Mouse (Mus musculus): Measurements from ENCODE around the gene Lman2l. TPM values are rescaled to one million over a fixed set of nuclear protein-coding genes. Genes with fewer than 3 reads are reported as not detected.

The Lman2l gene
- 62.8 and 67.6 TPM in 2 replicates for polyA plus RNA-seq (2015; fragmentation: Nextera tagmentation; extraction: Ambion mirVana)

DNA sequence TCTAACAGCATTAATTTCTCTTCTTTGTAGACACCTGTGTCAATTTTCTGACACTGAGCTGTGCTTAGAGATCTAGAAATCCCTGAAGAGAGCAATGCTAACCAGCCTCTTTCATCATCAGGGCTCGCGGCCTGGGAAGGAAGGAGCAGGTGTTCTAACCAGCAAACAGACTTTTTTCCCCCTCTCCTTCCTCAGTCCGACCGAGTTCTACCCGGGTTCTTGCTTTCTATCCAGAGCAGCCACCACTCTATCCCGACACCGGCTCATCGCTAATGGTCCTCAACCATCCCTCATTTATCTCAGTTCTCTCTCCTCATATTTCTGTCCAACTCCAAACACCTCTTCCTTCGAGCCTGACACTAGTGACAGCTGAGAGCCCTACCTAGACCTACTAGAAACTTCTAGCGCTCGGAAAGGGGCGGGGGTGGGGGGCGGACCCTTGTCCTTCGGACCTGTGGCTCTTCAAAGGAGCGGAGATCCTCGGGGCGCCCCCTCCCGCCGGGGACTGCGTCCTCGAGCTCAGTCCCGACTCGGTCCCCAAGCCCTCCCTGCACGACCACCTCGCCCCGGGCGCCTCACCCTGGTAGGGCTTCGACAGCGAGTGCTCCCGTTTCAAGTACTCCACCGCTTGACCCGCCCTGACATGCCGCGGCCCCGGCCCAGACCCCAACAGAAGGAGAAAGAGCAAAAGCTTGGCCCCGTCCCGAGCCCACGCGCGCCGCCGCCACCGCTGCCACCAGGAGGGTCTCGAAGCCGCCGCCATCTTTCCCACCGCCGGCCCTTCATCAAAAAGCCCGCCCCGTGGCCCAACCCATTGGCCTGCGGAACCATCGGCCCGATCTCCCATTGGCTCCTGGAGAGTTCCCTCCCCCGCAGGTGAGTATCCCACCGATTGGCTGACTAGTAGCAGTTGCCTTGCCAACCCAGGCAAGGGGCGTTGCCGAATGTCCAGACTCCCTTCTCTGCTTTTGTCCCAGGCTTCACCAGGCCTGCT, at the start of gene Lman2l:
Gene Lman2l (minus strand): TSS at position 801 of the 994 bp plus-strand sequence.
- H3K27me3 ChIP-seq (replicated peaks; ENCODE audit: control insufficient read depth, insufficient read depth, low read length), result no peaks in the 10 kb centered on the region
- WGBS, result under 1% methylated on average over 52 of the region's 57 CpGs
- peaks cover 8% of the 10 kb centered on the region for H3K4me1 ChIP-seq (replicated peaks; ENCODE audit: control insufficient read depth, insufficient read depth, low read length)
- H3K27ac ChIP-seq (ENCODE audit: low read length), result peak within 1 kb of the TSS; percentile 75
- H3K9ac ChIP-seq (replicated peaks; ENCODE audit: low read depth, low read length), result peak within 1 kb of the TSS; percentile 80
- no peaks in the 10 kb centered on the region for H3K36me3 ChIP-seq (ENCODE audit: control insufficient read depth, insufficient read depth)
- peak within 1 kb of the TSS; percentile 75 for H3K4me3 ChIP-seq (replicated peaks; ENCODE audit: low read length)
- H3K9me3 ChIP-seq (ENCODE audit: control insufficient read depth, low read length), result no peaks in the 10 kb centered on the region
- peak within 1 kb of the TSS; percentile 91 for H3K4me2 ChIP-seq (ENCODE audit: low read length)
- ATAC-seq, result peak; percentile 100

DNA sequence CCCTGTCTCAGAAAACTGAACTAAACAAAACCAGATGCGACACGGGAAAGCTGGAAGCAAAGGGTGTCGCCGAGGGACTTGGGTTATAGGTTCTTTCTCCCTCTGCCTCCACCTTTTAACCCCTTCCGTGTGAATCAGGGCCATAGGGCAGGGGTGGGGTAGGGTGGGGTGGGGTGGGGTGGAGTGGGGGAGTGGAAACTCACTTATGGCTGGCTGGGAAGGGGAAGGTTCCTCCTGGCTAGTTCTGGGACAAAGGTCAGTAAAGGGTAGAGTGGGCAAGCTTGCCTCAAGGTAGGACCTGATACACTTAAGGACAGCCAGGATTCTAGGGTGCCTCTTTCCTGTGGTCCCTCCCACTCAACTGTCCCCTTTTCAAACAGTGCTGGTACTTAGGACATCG, 48.2 kb upstream of the Lman2l start:
- H3K9me3 ChIP-seq (ENCODE audit: control insufficient read depth, low read length), result no peaks in the 10 kb centered on the region
- no peaks in the 10 kb centered on the region for H3K4me1 ChIP-seq (replicated peaks; ENCODE audit: control insufficient read depth, insufficient read depth, low read length)
- no peaks in the 10 kb centered on the region for H3K36me3 ChIP-seq (ENCODE audit: control insufficient read depth, insufficient read depth)
- H3K27me3 ChIP-seq (replicated peaks; ENCODE audit: control insufficient read depth, insufficient read depth, low read length), result no peaks in the 10 kb centered on the region
- no peak overlapping the region for H3K9ac ChIP-seq (replicated peaks; ENCODE audit: low read depth, low read length)
- ATAC-seq, result no peak
- no peak overlapping the region for H3K4me2 ChIP-seq (ENCODE audit: low read length)
- 89% methylated on average over 6 of the region's 6 CpGs for WGBS
- H3K4me3 ChIP-seq (replicated peaks; ENCODE audit: low read length), result no peak overlapping the region
- no peak overlapping the region for H3K27ac ChIP-seq (ENCODE audit: low read length)

DNA sequence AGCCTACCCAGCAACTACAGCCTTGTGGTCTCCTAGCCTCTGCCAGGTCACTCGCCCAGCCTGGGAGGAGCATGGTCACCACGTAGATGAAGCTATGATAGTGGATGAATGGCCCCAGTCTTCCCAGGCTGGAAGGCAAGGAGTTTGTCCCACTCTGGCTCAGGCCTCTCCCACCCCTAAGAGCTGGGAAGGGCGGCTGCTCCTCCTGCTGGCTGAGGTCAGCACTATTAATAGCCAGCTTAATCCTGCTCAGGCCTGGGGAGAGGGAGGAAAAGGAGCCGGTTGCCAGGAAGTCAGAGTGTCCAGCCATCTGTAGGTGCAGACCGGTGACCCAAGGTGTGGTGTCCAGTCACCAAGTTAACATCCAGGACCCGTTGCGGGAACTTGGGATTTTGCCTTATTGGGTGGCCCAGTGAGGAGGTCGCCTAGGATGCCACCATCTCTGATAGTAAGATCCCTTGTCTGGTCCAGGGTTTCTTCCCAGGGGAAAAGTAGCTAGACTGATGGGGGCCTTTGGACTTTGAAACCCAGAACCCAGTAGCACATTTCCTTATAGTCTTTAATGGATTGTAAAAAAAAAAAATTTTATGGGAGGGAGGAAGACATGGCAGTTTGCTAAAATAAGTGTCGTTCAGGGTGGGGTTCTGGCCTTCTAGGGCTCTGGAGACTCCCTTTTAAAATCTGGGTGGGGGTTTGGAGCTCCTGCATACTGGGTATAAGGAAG, 47.5 kb upstream of the Lman2l start:
- ATAC-seq, result peak; percentile 58; the same call in 1 of the 2 replicates

DNA sequence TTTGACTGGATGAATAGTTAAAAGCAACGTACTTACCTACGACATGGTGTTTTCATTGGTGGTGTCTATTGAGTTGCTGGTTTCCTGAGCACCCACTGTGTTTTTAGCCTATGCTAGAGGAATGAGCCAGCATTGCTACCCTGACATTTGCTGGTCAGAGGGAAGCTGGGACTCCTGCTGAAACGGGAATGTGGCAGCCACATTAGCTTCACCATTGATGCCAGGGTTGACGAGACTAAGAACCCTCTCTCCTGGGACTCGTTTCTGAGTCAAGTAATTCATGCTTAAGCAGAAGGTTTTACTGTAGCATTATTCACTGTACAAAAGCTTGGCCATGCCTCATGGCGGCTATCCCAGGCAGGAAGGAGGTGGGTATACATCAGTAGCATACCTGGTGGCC, 44.6 kb upstream of the Lman2l start:
- H3K4me3 ChIP-seq (replicated peaks; ENCODE audit: low read length), result no peak overlapping the region
- H3K4me1 ChIP-seq (replicated peaks; ENCODE audit: control insufficient read depth, insufficient read depth, low read length), result no peaks in the 10 kb centered on the region
- H3K27ac ChIP-seq (ENCODE audit: low read length), result no peak overlapping the region
- no peaks in the 10 kb centered on the region for H3K36me3 ChIP-seq (ENCODE audit: control insufficient read depth, insufficient read depth)
- H3K9me3 ChIP-seq (ENCODE audit: control insufficient read depth, low read length), result no peaks in the 10 kb centered on the region
- WGBS, result 56% methylated on average over 6 of the region's 6 CpGs
- no peak overlapping the region for H3K4me2 ChIP-seq (ENCODE audit: low read length)
- no peaks in the 10 kb centered on the region for H3K27me3 ChIP-seq (replicated peaks; ENCODE audit: control insufficient read depth, insufficient read depth, low read length)
- ATAC-seq, result no peak
- H3K9ac ChIP-seq (replicated peaks; ENCODE audit: low read depth, low read length), result no peak overlapping the region

More for the DNA sequence above, 47.5 kb upstream of the Lman2l start:
- no peak overlapping the region for H3K4me2 ChIP-seq (ENCODE audit: low read length)
- no peaks in the 10 kb centered on the region for H3K27me3 ChIP-seq (replicated peaks; ENCODE audit: control insufficient read depth, insufficient read depth, low read length)
- H3K9ac ChIP-seq (replicated peaks; ENCODE audit: low read depth, low read length), result no peak overlapping the region
- H3K36me3 ChIP-seq (ENCODE audit: control insufficient read depth, insufficient read depth), result no peaks in the 10 kb centered on the region
- H3K4me1 ChIP-seq (replicated peaks; ENCODE audit: control insufficient read depth, insufficient read depth, low read length), result no peaks in the 10 kb centered on the region
- H3K27ac ChIP-seq (ENCODE audit: low read length), result no peak overlapping the region
- H3K4me3 ChIP-seq (replicated peaks; ENCODE audit: low read length), result no peak overlapping the region
- WGBS, result 50% methylated on average over 9 of the region's 9 CpGs
- no peaks in the 10 kb centered on the region for H3K9me3 ChIP-seq (ENCODE audit: control insufficient read depth, low read length)

DNA sequence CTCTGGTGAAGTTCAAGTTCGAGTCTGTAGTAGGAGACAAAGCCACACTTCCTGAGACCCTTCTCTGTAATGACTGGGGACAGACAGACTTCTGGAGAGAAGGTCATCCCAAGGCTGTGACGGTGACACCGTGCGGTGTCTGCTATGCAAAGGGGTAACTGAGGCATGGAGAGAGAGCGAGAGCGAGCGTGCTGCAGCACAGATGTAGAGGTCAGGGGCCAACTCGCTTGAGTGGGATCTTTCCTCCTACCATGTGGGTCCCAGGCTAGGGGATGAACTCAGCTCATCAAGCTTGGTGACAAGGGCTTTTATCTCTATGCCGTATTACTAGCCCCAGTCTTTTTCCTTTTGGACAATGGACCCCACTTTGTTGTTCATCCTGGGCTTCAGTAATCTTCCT, 42.0 kb upstream of the Lman2l start:
- H3K27me3 ChIP-seq (replicated peaks; ENCODE audit: control insufficient read depth, insufficient read depth, low read length), result no peaks in the 10 kb centered on the region
- WGBS, result 86% methylated on average over 9 of the region's 9 CpGs
- H3K4me3 ChIP-seq (replicated peaks; ENCODE audit: low read length), result no peak overlapping the region
- no peak for ATAC-seq
- no peaks in the 10 kb centered on the region for H3K4me1 ChIP-seq (replicated peaks; ENCODE audit: control insufficient read depth, insufficient read depth, low read length)
- no peak overlapping the region for H3K27ac ChIP-seq (ENCODE audit: low read length)
- H3K36me3 ChIP-seq (ENCODE audit: control insufficient read depth, insufficient read depth), result no peaks in the 10 kb centered on the region
- H3K9ac ChIP-seq (replicated peaks; ENCODE audit: low read depth, low read length), result no peak overlapping the region
- H3K4me2 ChIP-seq (ENCODE audit: low read length), result no peak overlapping the region
- no peaks in the 10 kb centered on the region for H3K9me3 ChIP-seq (ENCODE audit: control insufficient read depth, low read length)

DNA sequence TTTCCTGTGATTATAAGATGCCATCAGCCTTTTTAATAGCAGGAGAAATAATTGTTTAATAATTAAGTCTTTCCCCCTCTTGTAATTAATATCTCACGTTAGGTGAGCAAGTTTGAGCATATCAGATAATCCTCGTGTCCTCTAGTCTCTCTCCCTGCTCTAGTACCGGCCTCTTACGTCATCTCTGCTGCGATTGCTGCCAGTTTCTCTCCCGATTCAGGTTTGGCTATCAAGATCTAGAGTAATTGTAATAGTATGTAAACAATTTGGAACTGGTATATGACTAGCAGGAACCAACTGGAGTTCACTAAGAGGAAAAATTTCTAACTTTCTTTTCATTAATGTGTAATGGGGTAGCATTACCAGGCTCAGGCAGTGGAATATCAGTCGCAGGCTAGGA, 40.0 kb upstream of the Lman2l start:
- 84% methylated on average over 7 of the region's 7 CpGs for WGBS
- H3K9ac ChIP-seq (replicated peaks; ENCODE audit: low read depth, low read length), result no peak overlapping the region
- ATAC-seq, result no peak

DNA sequence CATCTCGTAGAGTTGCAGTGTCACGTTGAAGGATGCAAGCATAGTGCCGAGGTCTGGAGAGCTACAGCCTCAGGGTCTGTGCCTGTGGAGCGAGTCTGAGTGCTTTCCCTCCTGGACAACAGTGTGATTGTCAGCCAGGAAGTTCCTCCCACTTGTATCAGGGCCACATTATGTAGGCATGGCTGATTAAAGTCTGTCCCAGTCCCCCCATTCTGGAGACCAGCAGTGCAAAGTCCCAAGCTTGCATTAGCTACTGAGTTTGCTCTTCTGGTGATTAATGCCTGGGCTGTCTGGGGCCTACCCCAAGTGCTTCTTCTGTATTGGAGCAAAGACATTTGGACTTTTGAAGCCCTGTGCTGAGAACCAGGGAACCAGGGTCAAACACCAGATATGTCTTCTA, 38.8 kb upstream of the Lman2l start:
- Histone ChIP-seq H3K9ac (replicated peaks; ENCODE audit: low read depth, low read length) (no peak overlapping the region), H3K4me2 (ENCODE audit: low read length) (no peak overlapping the region), H3K4me3 (replicated peaks; ENCODE audit: low read length) (no peak overlapping the region), H3K9me3 (ENCODE audit: control insufficient read depth, low read length) (no peaks in the 10 kb centered on the region), H3K4me1 (replicated peaks; ENCODE audit: control insufficient read depth, insufficient read depth, low read length) (no peaks in the 10 kb centered on the region), H3K36me3 (ENCODE audit: control insufficient read depth, insufficient read depth) (no peaks in the 10 kb centered on the region), H3K27ac (ENCODE audit: low read length) (no peak overlapping the region), H3K27me3 (replicated peaks; ENCODE audit: control insufficient read depth, insufficient read depth, low read length) (no peaks in the 10 kb centered on the region)
- WGBS, result 60% methylated on average over 4 of the region's 4 CpGs
- ATAC-seq, result no peak

More for the DNA sequence above, 40.0 kb upstream of the Lman2l start:
- no peak overlapping the region for H3K4me3 ChIP-seq (replicated peaks; ENCODE audit: low read length)
- H3K27ac ChIP-seq (ENCODE audit: low read length), result no peak overlapping the region
- H3K27me3 ChIP-seq (replicated peaks; ENCODE audit: control insufficient read depth, insufficient read depth, low read length), result no peaks in the 10 kb centered on the region
- no peaks in the 10 kb centered on the region for H3K36me3 ChIP-seq (ENCODE audit: control insufficient read depth, insufficient read depth)
- H3K4me2 ChIP-seq (ENCODE audit: low read length), result no peak overlapping the region
- no peaks in the 10 kb centered on the region for H3K4me1 ChIP-seq (replicated peaks; ENCODE audit: control insufficient read depth, insufficient read depth, low read length)
- no peaks in the 10 kb centered on the region for H3K9me3 ChIP-seq (ENCODE audit: control insufficient read depth, low read length)

DNA sequence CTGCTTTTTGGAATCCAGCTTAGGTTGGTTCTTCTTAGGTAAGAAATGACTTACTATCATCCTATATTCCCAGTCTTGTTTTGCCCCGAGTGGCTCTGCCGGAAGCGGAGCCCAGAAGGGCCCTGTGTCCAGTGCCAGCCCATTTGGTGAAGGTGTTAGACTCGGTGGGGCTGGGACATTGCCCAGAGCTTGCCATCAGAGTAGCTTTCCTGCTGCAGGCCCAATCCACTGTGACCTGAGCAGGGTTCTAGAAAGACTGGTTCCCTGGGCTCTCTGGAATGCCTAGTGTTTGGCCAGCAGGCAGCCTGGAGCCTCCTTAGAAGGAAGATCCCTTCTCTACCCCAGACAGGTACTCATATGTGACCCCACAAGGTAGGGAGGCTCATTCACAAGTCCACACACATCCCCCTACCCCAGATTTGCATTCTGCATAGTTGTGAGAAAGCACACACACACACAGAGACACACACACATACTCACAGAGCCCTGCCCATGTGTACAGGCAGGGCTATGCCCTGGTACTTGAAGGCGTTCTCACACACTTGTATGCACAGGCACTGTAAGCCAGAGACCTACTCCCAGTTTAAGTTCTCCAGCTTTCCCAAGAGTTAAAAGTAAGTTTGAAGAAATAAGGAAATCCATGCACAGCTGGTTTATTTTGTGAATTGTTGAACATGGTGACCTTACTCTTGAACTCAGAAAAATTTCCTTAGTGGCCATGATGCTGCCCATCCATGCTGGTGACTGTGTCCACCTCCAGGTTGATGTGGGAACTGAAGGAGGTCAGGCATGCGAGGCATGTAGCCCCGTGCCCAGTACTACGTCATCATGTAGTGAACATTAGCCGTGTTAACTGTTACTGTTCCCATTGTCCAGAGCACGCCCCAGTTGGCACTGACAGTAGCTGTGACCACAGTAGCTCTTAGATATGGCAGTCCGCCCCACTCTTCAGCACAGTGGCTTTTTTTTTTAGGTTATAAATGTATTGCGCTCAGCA, 35.1 kb upstream of the Lman2l start:
- no peak overlapping the region for H3K9ac ChIP-seq (replicated peaks; ENCODE audit: low read depth, low read length)
- H3K27me3 ChIP-seq (replicated peaks; ENCODE audit: control insufficient read depth, insufficient read depth, low read length), result no peaks in the 10 kb centered on the region
- 77% methylated on average over 12 of the region's 12 CpGs for WGBS
- H3K4me2 ChIP-seq (ENCODE audit: low read length), result no peak overlapping the region
- no peaks in the 10 kb centered on the region for H3K36me3 ChIP-seq (ENCODE audit: control insufficient read depth, insufficient read depth)
- peaks cover 12% of the 10 kb centered on the region for H3K4me1 ChIP-seq (replicated peaks; ENCODE audit: control insufficient read depth, insufficient read depth, low read length)
- no peak overlapping the region for H3K4me3 ChIP-seq (replicated peaks; ENCODE audit: low read length)
- no peak overlapping the region for H3K27ac ChIP-seq (ENCODE audit: low read length)
- ATAC-seq, result no peak
- no peaks in the 10 kb centered on the region for H3K9me3 ChIP-seq (ENCODE audit: control insufficient read depth, low read length)
